Mouse (Mus musculus): Measurements from ENCODE around the gene Pik3c2g. TPM values are rescaled to one million over a fixed set of nuclear protein-coding genes. Genes with fewer than 3 reads are reported as not detected.
A peak's percentile ranks its signal among the peaks of the same experiment; 100 is the strongest.

The Pik3c2g gene
- polyA plus RNA-seq, 1 experiment from 2014 or later = 0.21 TPM

- no peaks in the 10 kb centered on the region for H3K36me3 ChIP-seq (replicated peaks; ENCODE audit: control insufficient read depth, insufficient read depth)
- ATAC-seq (ENCODE audit: low FRiP score) (no peak), DNase-seq (ENCODE audit: low spot score) (no peak)
- no peaks in the 10 kb centered on the region for H3K9me3 ChIP-seq (ENCODE audit: control insufficient read depth, low read length)
- 91% methylated on average over 4 of the region's 4 CpGs for WGBS
- H3K27me3 ChIP-seq (ENCODE audit: control insufficient read depth, insufficient read depth, low read length) = no peaks in the 10 kb centered on the region
- H3K4me1 ChIP-seq (replicated peaks; ENCODE audit: control insufficient read depth, insufficient read depth, low read length) = 0 out of 2 replicates have a peak, but pooled peaks cover 2% of the 10 kb centered on the region
- no peak overlapping the region for H3K9ac ChIP-seq
- no peak overlapping the region for H3K4me2 ChIP-seq (replicated peaks)
- no peak overlapping the region for H3K4me3 ChIP-seq (replicated peaks; ENCODE audit: low read length)
- H3K27ac ChIP-seq = no peak overlapping the region
These were observed 384.7 kb downstream of the Pik3c2g start for GRCm38 (mm10) chr6:139971608-139972298.

- no peaks in the 10 kb centered on the region for H3K27me3 ChIP-seq (ENCODE audit: control insufficient read depth, insufficient read depth, low read length)
These were observed 387.6 kb downstream of the Pik3c2g start for GRCm38 (mm10) chr6:139974668-139975067.

GRCm38 (mm10) chr6:139978114-139978513, 391.1 kb downstream of the Pik3c2g start:
- no peaks in the 10 kb centered on the region for H3K9me3 ChIP-seq (ENCODE audit: control insufficient read depth, low read length)
- H3K27me3 ChIP-seq (ENCODE audit: control insufficient read depth, insufficient read depth, low read length) = no peaks in the 10 kb centered on the region
- DNase-seq (ENCODE audit: low spot score) = no peak
- no peak overlapping the region for H3K9ac ChIP-seq
- no peak overlapping the region for H3K4me2 ChIP-seq (replicated peaks)
- no peaks in the 10 kb centered on the region for H3K4me1 ChIP-seq (replicated peaks; ENCODE audit: control insufficient read depth, insufficient read depth, low read length)
- H3K36me3 ChIP-seq (replicated peaks; ENCODE audit: control insufficient read depth, insufficient read depth) = no peaks in the 10 kb centered on the region
- no peak overlapping the region for H3K27ac ChIP-seq
- H3K4me3 ChIP-seq (replicated peaks; ENCODE audit: low read length) = no peak overlapping the region
- no peak for ATAC-seq (ENCODE audit: low FRiP score)
- 55% methylated on average over 3 of the region's 3 CpGs for WGBS

More at GRCm38 (mm10) chr6:139974668-139975067, 387.6 kb downstream of the Pik3c2g start:
- no peak for DNase-seq (ENCODE audit: low spot score)
- H3K4me3 ChIP-seq (replicated peaks; ENCODE audit: low read length) = no peak overlapping the region
- H3K27ac ChIP-seq = no peak overlapping the region
- no peaks in the 10 kb centered on the region for H3K4me1 ChIP-seq (replicated peaks; ENCODE audit: control insufficient read depth, insufficient read depth, low read length)
- ATAC-seq (ENCODE audit: low FRiP score) = no peak
- no peak overlapping the region for H3K4me2 ChIP-seq (replicated peaks)
- WGBS = 87% methylated on average over 5 of the region's 5 CpGs
- H3K36me3 ChIP-seq (replicated peaks; ENCODE audit: control insufficient read depth, insufficient read depth) = no peaks in the 10 kb centered on the region
- H3K9ac ChIP-seq = no peak overlapping the region
- H3K9me3 ChIP-seq (ENCODE audit: control insufficient read depth, low read length) = no peaks in the 10 kb centered on the region

GRCm38 (mm10) chr6:139981061-139981460, 394.0 kb downstream of the Pik3c2g start:
- H3K4me3 ChIP-seq (replicated peaks; ENCODE audit: low read length) = no peak overlapping the region
- no peak for ATAC-seq (ENCODE audit: low FRiP score)
- no peaks in the 10 kb centered on the region for H3K4me1 ChIP-seq (replicated peaks; ENCODE audit: control insufficient read depth, insufficient read depth, low read length)
- DNase-seq (ENCODE audit: low spot score) = no peak
- 0 out of 2 replicates have a peak, but pooled peaks cover 3% of the 10 kb centered on the region for H3K9me3 ChIP-seq (ENCODE audit: control insufficient read depth, low read length)
- H3K4me2 ChIP-seq (replicated peaks) = no peak overlapping the region
- H3K27me3 ChIP-seq (ENCODE audit: control insufficient read depth, insufficient read depth, low read length) = no peaks in the 10 kb centered on the region
- no peak overlapping the region for H3K9ac ChIP-seq
- H3K27ac ChIP-seq = no peak overlapping the region
- H3K36me3 ChIP-seq (replicated peaks; ENCODE audit: control insufficient read depth, insufficient read depth) = no peaks in the 10 kb centered on the region

GRCm38 (mm10) chr6:139984069-139984468, 397.0 kb downstream of the Pik3c2g start:
- H3K36me3 ChIP-seq (replicated peaks; ENCODE audit: control insufficient read depth, insufficient read depth) = no peaks in the 10 kb centered on the region
- 0 out of 2 replicates have a peak, but pooled peaks cover 3% of the 10 kb centered on the region for H3K4me1 ChIP-seq (replicated peaks; ENCODE audit: control insufficient read depth, insufficient read depth, low read length)
- 80% methylated on average over 3 of the region's 3 CpGs for WGBS
- H3K27ac ChIP-seq = no peak overlapping the region
- H3K9ac ChIP-seq = no peak overlapping the region
- DNase-seq (ENCODE audit: low spot score) (no peak), ATAC-seq (ENCODE audit: low FRiP score) (no peak)
- 0 out of 2 replicates have a peak, but pooled peaks cover 3% of the 10 kb centered on the region for H3K9me3 ChIP-seq (ENCODE audit: control insufficient read depth, low read length)
- H3K4me3 ChIP-seq (replicated peaks; ENCODE audit: low read length) = no peak overlapping the region
- no peak overlapping the region for H3K4me2 ChIP-seq (replicated peaks)
- H3K27me3 ChIP-seq (ENCODE audit: control insufficient read depth, insufficient read depth, low read length) = no peaks in the 10 kb centered on the region

GRCm38 (mm10) chr6:139986564-139986963, 399.5 kb downstream of the Pik3c2g start:
- H3K27me3 ChIP-seq (ENCODE audit: control insufficient read depth, insufficient read depth, low read length) = no peaks in the 10 kb centered on the region
- 0 out of 2 replicates have a peak, but pooled peaks cover 3% of the 10 kb centered on the region for H3K4me1 ChIP-seq (replicated peaks; ENCODE audit: control insufficient read depth, insufficient read depth, low read length)
- no peaks in the 10 kb centered on the region for H3K36me3 ChIP-seq (replicated peaks; ENCODE audit: control insufficient read depth, insufficient read depth)
- no peak overlapping the region for H3K9ac ChIP-seq
- ATAC-seq (ENCODE audit: low FRiP score) = no peak
- no peak overlapping the region for H3K4me3 ChIP-seq (replicated peaks; ENCODE audit: low read length)
- 90% methylated on average over 2 of the region's 2 CpGs for WGBS
- no peak for DNase-seq (ENCODE audit: low spot score)
- no peak overlapping the region for H3K27ac ChIP-seq
- no peak overlapping the region for H3K4me2 ChIP-seq (replicated peaks)
- H3K9me3 ChIP-seq (ENCODE audit: control insufficient read depth, low read length) = 0 out of 2 replicates have a peak, but pooled peaks cover 3% of the 10 kb centered on the region

- DNase-seq (ENCODE audit: low spot score) = no peak
- WGBS = 67% methylated on average over 6 of the region's 6 CpGs
These were observed 402.1 kb downstream of the Pik3c2g start for GRCm38 (mm10) chr6:139989075-139989474.

GRCm38 (mm10) chr6:139989597-139989996, 402.6 kb downstream of the Pik3c2g start:
- Histone ChIP-seq H3K36me3 (replicated peaks; ENCODE audit: control insufficient read depth, insufficient read depth) (no peaks in the 10 kb centered on the region), H3K27ac (peak overlapping the region; percentile 26; the same call in 1 of the 2 replicates), H3K4me3 (replicated peaks; ENCODE audit: low read length) (no peak overlapping the region), H3K4me1 (replicated peaks; ENCODE audit: control insufficient read depth, insufficient read depth, low read length) (0 out of 2 replicates have a peak, but pooled peaks cover 3% of the 10 kb centered on the region), H3K27me3 (ENCODE audit: control insufficient read depth, insufficient read depth, low read length) (no peaks in the 10 kb centered on the region), H3K4me2 (replicated peaks) (no peak overlapping the region), H3K9me3 (ENCODE audit: control insufficient read depth, low read length) (0 out of 2 replicates have a peak, but pooled peaks cover 2% of the 10 kb centered on the region), H3K9ac (no peak overlapping the region)
- 92% methylated on average over 10 of the region's 10 CpGs for WGBS
- ATAC-seq (ENCODE audit: low FRiP score) (no peak), DNase-seq (ENCODE audit: low spot score) (no peak)

More at GRCm38 (mm10) chr6:139989075-139989474, 402.1 kb downstream of the Pik3c2g start:
- ATAC-seq (ENCODE audit: low FRiP score) = no peak
- Histone ChIP-seq H3K9me3 (ENCODE audit: control insufficient read depth, low read length) (0 out of 2 replicates have a peak, but pooled peaks cover 3% of the 10 kb centered on the region), H3K4me2 (replicated peaks) (no peak overlapping the region), H3K9ac (no peak overlapping the region), H3K36me3 (replicated peaks; ENCODE audit: control insufficient read depth, insufficient read depth) (no peaks in the 10 kb centered on the region), H3K27ac (0 out of 2 replicates have a peak overlapping the region, but pooled peaks have one; percentile 26), H3K4me1 (replicated peaks; ENCODE audit: control insufficient read depth, insufficient read depth, low read length) (0 out of 2 replicates have a peak, but pooled peaks cover 3% of the 10 kb centered on the region), H3K27me3 (ENCODE audit: control insufficient read depth, insufficient read depth, low read length) (no peaks in the 10 kb centered on the region), H3K4me3 (replicated peaks; ENCODE audit: low read length) (no peak overlapping the region)

- 84% methylated on average over 3 of the region's 3 CpGs for WGBS
- no peak overlapping the region for H3K27ac ChIP-seq
- H3K36me3 ChIP-seq (replicated peaks; ENCODE audit: control insufficient read depth, insufficient read depth) = no peaks in the 10 kb centered on the region
- no peak overlapping the region for H3K4me2 ChIP-seq (replicated peaks)
- H3K4me3 ChIP-seq (replicated peaks; ENCODE audit: low read length) = no peak overlapping the region
- H3K4me1 ChIP-seq (replicated peaks; ENCODE audit: control insufficient read depth, insufficient read depth, low read length) = no peaks in the 10 kb centered on the region
- DNase-seq (ENCODE audit: low spot score) (no peak), ATAC-seq (ENCODE audit: low FRiP score) (no peak)
- H3K9ac ChIP-seq = no peak overlapping the region
- H3K9me3 ChIP-seq (ENCODE audit: control insufficient read depth, low read length) = 0 out of 2 replicates have a peak, but pooled peaks cover 4% of the 10 kb centered on the region
- H3K27me3 ChIP-seq (ENCODE audit: control insufficient read depth, insufficient read depth, low read length) = no peaks in the 10 kb centered on the region
These were observed 418.2 kb downstream of the Pik3c2g start for GRCm38 (mm10) chr6:140005181-140005580.
